Mouse (Mus musculus) MEL (cell line): Measurements from ENCODE around the gene Ntn1.

Source experiments
- BHLHE40 ChIP-seq: IDR thresholded peaks from 2 replicates; pipeline ENCODE4 v1.6.1; 2012; ENCODE audit warnings: low read depth, mild to moderate bottlenecking, inconsistent platforms, low read length, improper control_type of control experiment, borderline replicate concordance
- CTCF ChIP-seq, 3 experiments: IDR thresholded peaks in 2 of 3; conservative IDR thresholded peaks in 1 of 3; 2 replicates each; pipeline ENCODE4 v1.5.1; 2011 to 2012; ENCODE audit warnings: low read length in 3 of 3, low read depth in 2 of 3, mild to moderate bottlenecking in 2 of 3, improper control_type of control experiment in 1 of 3, inconsistent platforms in 1 of 3, mixed read lengths in 1 of 3, moderate library complexity in 1 of 3; ENCODE audit not compliant: control insufficient read depth in 1 of 3, insufficient read depth in 1 of 3, poor library complexity in 1 of 3, severe bottlenecking in 1 of 3
- MAZ ChIP-seq: IDR thresholded peaks from 2 replicates; pipeline ENCODE4 v1.6.1; 2012; ENCODE audit warnings: low read depth, mild to moderate bottlenecking, inconsistent platforms, low read length, improper control_type of control experiment
- POLR2A ChIP-seq, 2 experiments: IDR thresholded peaks; 2 replicates each; pipeline ENCODE4 v1.6.1; 2011 to 2012; ENCODE audit warnings: low read length in 2 of 2, mild to moderate bottlenecking in 2 of 2, control low read depth in 1 of 2, improper control_type of control experiment in 1 of 2, low read depth in 1 of 2, moderate library complexity in 1 of 2; ENCODE audit not compliant: control insufficient read depth in 1 of 2, insufficient read depth in 1 of 2, poor library complexity in 1 of 2
- POLR2AphosphoS2 ChIP-seq: IDR thresholded peaks from 2 replicates; pipeline ENCODE4 v1.6.1; 2011; ENCODE audit warnings: low read length, improper control_type of control experiment
- RCOR1 ChIP-seq: IDR thresholded peaks from 2 replicates; pipeline ENCODE4 v1.6.1; 2012; ENCODE audit warnings: low read depth, mild to moderate bottlenecking, inconsistent platforms, low read length, improper control_type of control experiment
- TAL1 ChIP-seq: IDR thresholded peaks from 2 replicates; pipeline ENCODE4 v1.6.1; 2012; ENCODE audit warnings: mild to moderate bottlenecking, inconsistent platforms, low read length, moderate library complexity, mixed read lengths
- ZNF384 ChIP-seq: IDR thresholded peaks from 2 replicates; pipeline ENCODE4 v1.6.1; 2012; ENCODE audit warnings: low read depth, mild to moderate bottlenecking, inconsistent platforms, low read length, improper control_type of control experiment

GRCm38 (mm10) chr11:68164408-68164807 lies 236.2 kb downstream of the Ntn1 start:
- TF ChIP-seq MAZ (no peak), CTCF (IDR thresholded peaks at IDR 0.05 in 2 of 3, conservative IDR thresholded peaks at IDR 0.05 in 1 of 3; ENCODE audit: control insufficient read depth in 1 of 3, insufficient read depth in 1 of 3, low read depth in 2 of 3, low read length in 3 of 3, poor library complexity in 1 of 3, severe bottlenecking in 1 of 3) (no peak), BHLHE40 (no peak), RCOR1 (no peak), ZNF384 (no peak; the same call in 1 of the 2 replicates), POLR2A (IDR thresholded peaks at IDR 0.05; ENCODE audit: control insufficient read depth in 1 of 2, insufficient read depth in 1 of 2, low read depth in 1 of 2, low read length in 2 of 2, poor library complexity in 1 of 2) (no peak), POLR2AphosphoS2 (no peak), TAL1 (no peak)
